Comparison of ENCODE assay signal across 8 mouse cellular contexts in genomic region chr3:95632648-95633588, GRCm38 (mm10). TPM values are rescaled to one million over a fixed set of nuclear protein-coding genes. Genes with fewer than 3 reads are reported as not detected.
A peak's percentile ranks its signal among the peaks of the same experiment; 100 is the strongest.
DNase-seq lines count a peak whose midpoint lies in the region; ATAC-seq and TF ChIP-seq lines count a peak whose summit lies in the region.

No protein-coding gene starts in this region.

- no peak for DNase-seq in left cerebral cortex, adult 2 months (ENCODE audit: extremely low spot score in 1 of 2, low spot score in 2 of 2)
- DNase-seq in left cerebral cortex, adult 9 months (ENCODE audit: low spot score in 2 of 2): no peak
- DNase-seq in G1E (ENCODE audit: low spot score): peak; percentile 35
- peak; percentile 44 for DNase-seq in embryo, embryonic 10 days (ENCODE audit: low spot score)
- no peak for DNase-seq in cerebellum, postnatal 14 days
- no peak for DNase-seq in right cerebral cortex, postnatal 25 days
- DNase-seq in adrenal gland, postnatal 36 days: no peak

- TF ChIP-seq CTCF in left cerebral cortex, adult 2 months (IDR thresholded peaks at IDR 0.05): peak; percentile 65
- TF ChIP-seq CTCF in G1E (IDR thresholded peaks at IDR 0.05; ENCODE audit: low read depth, low read length): peak; percentile 52

- no peaks in the 10 kb centered on the region for H3K9me3 ChIP-seq in G1E (replicated peaks)

- H3K27me3 ChIP-seq in G1E (ENCODE audit: insufficient read depth, low read length): no peaks in the 10 kb centered on the region

- no peak overlapping the region for H3K4me3 ChIP-seq in left cerebral cortex, adult 2 months
- H3K4me3 ChIP-seq in G1E (ENCODE audit: low read depth, low read length): no peak overlapping the region

- H3K27ac ChIP-seq in left cerebral cortex, adult 2 months: no peak overlapping the region

- H3K4me1 ChIP-seq in G1E (ENCODE audit: insufficient read depth, low read depth, low read length): peaks cover 31% of the 10 kb centered on the region

- intact Hi-C loops in left cerebral cortex, adult 2 months (cut with DNase I): no loop called here

- no peak for ATAC-seq in G1E (ENCODE audit: extremely low read depth, insufficient number of reproducible peaks, low FRiP score, poor library complexity, severe bottlenecking)
- ATAC-seq in megakaryocyte, adult 5-6 weeks (ENCODE audit: poor library complexity, severe bottlenecking): peak; percentile 72

- H3K36me3 ChIP-seq in G1E (replicated peaks): peaks cover 100% of the 10 kb centered on the region

RNA-seq across cellular contexts. Expression of gene Ensa, which starts 8.1 kb away (rescaled TPM):
- 100 to 1,000 TPM; 349 to 358 TPM for total RNA-seq in left cerebral cortex, adult 2 months (2021)
- total RNA-seq in G1E (2014; fragmentation: Nextera tagmentation) (99.9 and 104 TPM in 2 replicates), G1E (2017) (109 and 133 TPM in 2 replicates)
- polyA plus RNA-seq in G1E (2012): 19.2 and 20.4 TPM in 2 replicates
- 54.7 and 64.2 TPM in 2 replicates for total RNA-seq in megakaryocyte, adult 5-6 weeks (2015)
- 94.3 and 94.8 TPM in 2 replicates for total RNA-seq in megakaryocyte, adult 5-6 weeks (2017)
- total RNA-seq in adrenal gland, postnatal 36 days (2021): 100 to 1,000 TPM in 1 of 2 experiments, 10 to 100 TPM in 1; 83.6 to 107 TPM

RNA-seq across cellular contexts. Expression of gene Mcl1, which starts 25.7 kb away (rescaled TPM):
- 10 to 100 TPM; 52.7 to 60.9 TPM for total RNA-seq in left cerebral cortex, adult 2 months (2021)
- total RNA-seq in G1E (2014; fragmentation: Nextera tagmentation): 296 and 335 TPM in 2 replicates
- 263 and 280 TPM in 2 replicates for total RNA-seq in G1E (2017)
- 264 and 420 TPM in 2 replicates for polyA plus RNA-seq in G1E (2012)
- total RNA-seq in megakaryocyte, adult 5-6 weeks (2015): 440 and 463 TPM in 2 replicates
- total RNA-seq in megakaryocyte, adult 5-6 weeks (2017): 327 and 343 TPM in 2 replicates
- total RNA-seq in adrenal gland, postnatal 36 days (2021): 100 to 1,000 TPM; 199 to 227 TPM

RNA-seq across cellular contexts. Expression of gene Golph3l, which starts 44.2 kb away (rescaled TPM):
- 10 to 100 TPM; 17.2 to 19.9 TPM for total RNA-seq in left cerebral cortex, adult 2 months (2021)
- total RNA-seq in G1E (2014; fragmentation: Nextera tagmentation): 115 and 117 TPM in 2 replicates
- 72.1 and 79.0 TPM in 2 replicates for total RNA-seq in G1E (2017)
- 2.3 and 2.4 TPM in 2 replicates for polyA plus RNA-seq in G1E (2012)
- total RNA-seq in megakaryocyte, adult 5-6 weeks (2015): 53.2 and 56.8 TPM in 2 replicates
- total RNA-seq in megakaryocyte, adult 5-6 weeks (2017): 55.5 and 56.5 TPM in 2 replicates
- total RNA-seq in adrenal gland, postnatal 36 days (2021): 10 to 100 TPM; 40.6 to 53.7 TPM

RNA-seq across cellular contexts. Expression of gene Adamtsl4, which starts 54.8 kb away (rescaled TPM):
- 1 to 10 TPM; 6.8 to 7.7 TPM for total RNA-seq in left cerebral cortex, adult 2 months (2021)
- total RNA-seq in G1E (2014; fragmentation: Nextera tagmentation): not detected in 2 replicates
- total RNA-seq in G1E (2017): 0.06 and 0.11 TPM in 2 replicates
- polyA plus RNA-seq in G1E (2012): 0.01 TPM in 1 of 2 replicates, not detected in the other
- 0.85 and 1.3 TPM in 2 replicates for total RNA-seq in megakaryocyte, adult 5-6 weeks (2015)
- total RNA-seq in megakaryocyte, adult 5-6 weeks (2017): 0.59 and 0.77 TPM in 2 replicates
- 10 to 100 TPM in 1 of 2 experiments, 1 to 10 TPM in 1; 6.5 to 11.1 TPM for total RNA-seq in adrenal gland, postnatal 36 days (2021)

Comparison
In these comparisons a context has a peak if more than half of its experiments do, and no peak if none do; other contexts are left out.
1. DNase-seq: peak in G1E (single experiment) and embryo, embryonic 10 days (single experiment); none in left cerebral cortex, adult 2 months (0 of 2), left cerebral cortex, adult 9 months (0 of 2), cerebellum, postnatal 14 days (0 of 2), right cerebral cortex, postnatal 25 days (single experiment) and adrenal gland, postnatal 36 days (0 of 2).